Mouse (Mus musculus) lung, embryonic 14.5 days (tissue): ENCODE measurements around the gene Tacc2. TPM values are rescaled to one million over a fixed set of nuclear protein-coding genes. Genes with fewer than 3 reads are reported as not detected.

Experiments
- ATAC-seq: fragments of 200-750 bp; cut with Nextera tagmentation; 2 replicates; pipeline ENCODE4 v1.8.0; 2017; ENCODE audit warnings: mild to moderate bottlenecking, moderate TSS enrichment, moderate library complexity; ENCODE audit not compliant: insufficient read depth
- DNase-seq: peaks from one replicate; pipeline ENCODE4 v3.0.0-alpha.2; 2015
- H3K27ac ChIP-seq: fragments of 300-500 bp; sonication (generic); 2 replicates; pipeline ENCODE4 v1.5.1; 2014; ENCODE audit warnings: low read depth, mild to moderate bottlenecking, moderate library complexity
- H3K27me3 ChIP-seq: fragments of 300-500 bp; sonication (generic); 2 replicates; pipeline ENCODE4 v1.6.1; 2014; ENCODE audit warnings: low read length, control low read depth; ENCODE audit not compliant: insufficient read depth
- H3K36me3 ChIP-seq: fragments of 300-500 bp; sonication (generic); 2 replicates; pipeline ENCODE4 v1.6.1; 2014; ENCODE audit warnings: control low read depth; ENCODE audit not compliant: insufficient read depth
- H3K4me1 ChIP-seq: fragments of 300-500 bp; sonication (generic); 2 replicates; pipeline ENCODE4 v1.6.1; 2014; ENCODE audit warnings: antibody characterized with exemption, control low read depth; ENCODE audit not compliant: insufficient read depth
- H3K4me2 ChIP-seq: fragments of 300-500 bp; sonication (generic); 2 replicates; pipeline ENCODE4 v1.6.1; 2014; ENCODE audit warnings: mild to moderate bottlenecking
- H3K4me3 ChIP-seq: fragments of 300-500 bp; sonication (generic); 2 replicates; pipeline ENCODE4 v1.5.1; 2014; ENCODE audit warnings: low read depth, low read length
- H3K9ac ChIP-seq: fragments of 300-500 bp; sonication (generic); 2 replicates; pipeline ENCODE4 v1.6.1; 2014
- H3K9me3 ChIP-seq: fragments of 300-500 bp; sonication (generic); 2 replicates; pipeline ENCODE4 v1.6.1; 2016; ENCODE audit warnings: low read depth, low read length, control low read depth
- CTCF ChIP-seq: IDR thresholded peaks from 2 replicates; pipeline ENCODE4 v1.5.1; 2016; ENCODE audit warnings: antibody characterized with exemption, low read depth
- WGBS: fragments of 180-500 bp; shearing (Covaris S2); extraction: QIAGEN DNeasy Blood & Tissue Kit; methylation state at CpG from one replicate; pipeline ENCODE4 v1.1.7; 2014; 5-methylcytosine and 5-hydroxymethylcytosine counted together
- polyA plus RNA-seq: library from polyadenylated mRNA; unstranded; fragments of >200 nt; fragmentation: Nextera tagmentation; extraction: Ambion mirVana; gene quantifications from 2 replicates; pipeline ENCODE4 v1.2.1, GENCODE M21; 2014

The Tacc2 gene
- polyA plus RNA-seq, 1 experiment from 2014 or later = 32.6 TPM

GRCm38 (mm10) chr7:130555597-130555996, 21.6 kb upstream of the Tacc2 start:
- Histone ChIP-seq H3K4me2 (no peak overlapping the region), H3K36me3 (no peaks in the 10 kb centered on the region), H3K9me3 (no peaks in the 10 kb centered on the region), H3K4me3 (no peak overlapping the region), H3K9ac (no peak overlapping the region), H3K4me1 (no peaks in the 10 kb centered on the region), H3K27ac (no peak overlapping the region), H3K27me3 (no peaks in the 10 kb centered on the region)
- no peak for TF ChIP-seq CTCF
- WGBS = 54% methylated on average over 5 of the region's 5 CpGs
- DNase-seq (no peak), ATAC-seq (no peak)

GRCm38 (mm10) chr7:130558592-130558991, 18.6 kb upstream of the Tacc2 start:
- Histone ChIP-seq H3K9me3 (no peaks in the 10 kb centered on the region), H3K9ac (no peak overlapping the region), H3K4me1 (no peaks in the 10 kb centered on the region), H3K27ac (no peak overlapping the region), H3K4me3 (no peak overlapping the region), H3K36me3 (no peaks in the 10 kb centered on the region), H3K27me3 (no peaks in the 10 kb centered on the region), H3K4me2 (no peak overlapping the region)
- 68% methylated on average over 4 of the region's 4 CpGs for WGBS
- ATAC-seq (no peak), DNase-seq (no peak)
- TF ChIP-seq CTCF = no peak

GRCm38 (mm10) chr7:130560933-130561332, 16.3 kb upstream of the Tacc2 start:
- no peak for DNase-seq
- no peaks in the 10 kb centered on the region for H3K27me3 ChIP-seq
- H3K4me3 ChIP-seq = no peak overlapping the region
- ATAC-seq = no peak
- H3K9me3 ChIP-seq = no peaks in the 10 kb centered on the region
- no peak for TF ChIP-seq CTCF
- H3K36me3 ChIP-seq = no peaks in the 10 kb centered on the region
- no peaks in the 10 kb centered on the region for H3K4me1 ChIP-seq
- no peak overlapping the region for H3K27ac ChIP-seq
- no peak overlapping the region for H3K4me2 ChIP-seq
- WGBS = 62% methylated on average over 1 of the region's 1 CpGs
- H3K9ac ChIP-seq = no peak overlapping the region

DNA sequence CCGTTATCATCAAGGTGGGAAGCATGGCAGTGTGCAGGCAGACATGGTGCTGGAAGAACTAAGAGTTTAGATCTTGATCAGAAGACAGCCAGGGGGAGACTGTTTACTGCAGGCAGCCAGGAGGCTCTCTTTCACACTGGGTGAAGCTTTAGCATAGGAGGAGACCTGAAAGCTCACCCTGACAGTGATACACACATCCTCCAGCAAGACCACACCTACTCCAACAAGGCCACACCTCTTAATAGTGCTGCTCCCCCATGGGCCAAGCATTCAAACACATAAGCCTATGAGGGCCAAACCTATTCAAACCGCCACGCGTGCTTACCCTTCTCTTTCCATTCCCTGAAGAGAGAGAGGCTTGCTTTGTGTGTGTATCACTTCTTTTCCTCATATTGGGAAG, 14.0 kb upstream of the Tacc2 start:
- H3K36me3 ChIP-seq = no peaks in the 10 kb centered on the region
- 84% methylated on average over 4 of the region's 4 CpGs for WGBS
- no peak for TF ChIP-seq CTCF
- no peaks in the 10 kb centered on the region for H3K9me3 ChIP-seq
- ATAC-seq = no peak
- no peaks in the 10 kb centered on the region for H3K4me1 ChIP-seq
- H3K27ac ChIP-seq = no peak overlapping the region
- H3K4me2 ChIP-seq = no peak overlapping the region
- DNase-seq = no peak
- H3K27me3 ChIP-seq = no peaks in the 10 kb centered on the region
- no peak overlapping the region for H3K4me3 ChIP-seq
- no peak overlapping the region for H3K9ac ChIP-seq

DNA sequence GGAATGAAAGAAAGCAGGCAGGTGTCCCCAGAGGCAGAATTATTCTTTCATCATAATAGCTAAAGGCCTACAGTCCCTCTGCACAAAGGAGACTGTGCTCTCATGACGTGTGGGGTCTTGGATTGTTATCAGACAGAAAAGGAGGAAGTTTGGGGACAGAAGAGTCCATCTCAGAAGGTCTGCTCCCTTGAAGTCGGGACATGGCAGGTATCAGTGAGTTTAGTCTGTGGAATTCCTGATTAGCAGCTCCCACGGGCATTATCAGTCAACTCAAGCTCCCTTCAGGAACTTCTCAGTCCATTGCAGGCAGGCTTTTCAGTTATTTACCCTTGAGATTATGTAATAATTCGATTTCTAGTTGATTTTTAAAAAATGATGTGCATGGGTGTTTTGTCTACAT, 13.4 kb upstream of the Tacc2 start:
- ATAC-seq = no peak
- no peak for TF ChIP-seq CTCF
- Histone ChIP-seq H3K4me1 (no peaks in the 10 kb centered on the region), H3K27ac (no peak overlapping the region), H3K4me3 (no peak overlapping the region), H3K27me3 (no peaks in the 10 kb centered on the region), H3K9ac (no peak overlapping the region), H3K4me2 (no peak overlapping the region), H3K36me3 (no peaks in the 10 kb centered on the region), H3K9me3 (no peaks in the 10 kb centered on the region)
- WGBS = 52% methylated on average over 4 of the region's 4 CpGs
- no peak for DNase-seq

- no peak overlapping the region for H3K9ac ChIP-seq
- H3K4me3 ChIP-seq = no peak overlapping the region
- ATAC-seq (no peak), DNase-seq (no peak)
- no peak overlapping the region for H3K4me2 ChIP-seq
- no peak overlapping the region for H3K27ac ChIP-seq
- no peaks in the 10 kb centered on the region for H3K9me3 ChIP-seq
- 67% methylated on average over 3 of the region's 3 CpGs for WGBS
- no peaks in the 10 kb centered on the region for H3K4me1 ChIP-seq
- no peaks in the 10 kb centered on the region for H3K27me3 ChIP-seq
- no peak for TF ChIP-seq CTCF
- H3K36me3 ChIP-seq = no peaks in the 10 kb centered on the region
These were observed 12.6 kb upstream of the Tacc2 start for GRCm38 (mm10) chr7:130564596-130564995.

DNA sequence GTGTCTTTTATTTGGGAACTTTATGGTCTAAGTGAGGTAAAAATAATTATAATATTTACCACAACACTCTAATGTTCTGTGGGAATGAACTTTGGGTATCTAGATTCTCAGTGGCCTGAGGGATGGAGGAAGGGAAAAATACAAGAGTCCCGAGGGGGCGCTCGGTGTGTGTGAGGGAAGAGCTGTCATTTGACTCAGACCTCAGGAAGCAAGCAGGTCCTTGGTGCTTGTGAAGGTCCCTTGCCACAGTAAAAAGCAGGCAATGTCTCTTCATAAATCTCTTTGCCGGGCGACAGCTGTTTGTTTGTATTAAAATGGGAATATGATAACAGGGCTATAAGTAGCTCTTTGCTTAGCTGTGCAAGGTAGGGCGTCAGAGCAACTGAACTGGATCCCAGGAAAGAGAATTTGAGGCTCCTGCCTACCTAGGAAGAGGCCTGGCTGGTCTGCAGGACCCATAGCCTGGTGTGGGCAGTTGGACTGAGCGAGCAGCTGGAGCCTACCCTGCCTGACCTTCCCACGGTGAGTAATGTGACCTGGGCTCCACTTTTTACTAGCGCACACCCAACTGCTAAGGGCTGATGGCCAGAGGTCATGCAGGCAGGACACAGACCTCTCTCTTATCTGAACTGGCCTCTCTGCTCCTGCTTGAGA, 8.3 kb upstream of the Tacc2 start:
- H3K9me3 ChIP-seq = no peaks in the 10 kb centered on the region
- H3K27ac ChIP-seq = no peak overlapping the region
- H3K36me3 ChIP-seq = no peaks in the 10 kb centered on the region
- 21% methylated on average over 9 of the region's 9 CpGs for WGBS
- H3K4me2 ChIP-seq = no peak overlapping the region
- DNase-seq = no peak
- no peak overlapping the region for H3K4me3 ChIP-seq
- H3K9ac ChIP-seq = no peak overlapping the region
- H3K4me1 ChIP-seq = no peaks in the 10 kb centered on the region
- H3K27me3 ChIP-seq = no peaks in the 10 kb centered on the region
- no peak for TF ChIP-seq CTCF
- ATAC-seq = no peak

- Histone ChIP-seq H3K9ac (no peak overlapping the region), H3K9me3 (no peaks in the 10 kb centered on the region), H3K4me1 (no peaks in the 10 kb centered on the region), H3K27me3 (no peaks in the 10 kb centered on the region), H3K4me2 (no peak overlapping the region), H3K4me3 (no peak overlapping the region), H3K36me3 (no peaks in the 10 kb centered on the region), H3K27ac (no peak overlapping the region)
- no peak for DNase-seq
- TF ChIP-seq CTCF = no peak
- ATAC-seq = no peak
- 74% methylated on average over 7 of the region's 7 CpGs for WGBS
These were observed 6.8 kb upstream of the Tacc2 start for GRCm38 (mm10) chr7:130570472-130570871.
